Mouse (Mus musculus) CD4-positive helper T cell, adult 2 months (primary cell): ENCODE measurements around the gene Sult3a2.
"Not testable (repeated sequence)": the region's sequence is repeated elsewhere in the genome, so short reads cannot be mapped to it uniquely, and the experiment has no call there.

ENCODE experiments used
- DNase-seq: peaks from one replicate; pipeline ENCODE4 v3.0.0-alpha.2; 2012; ENCODE audit warnings: low read depth, missing footprints, low spot score

Sult3a2 gene

GRCm38 (mm10) chr10:33786604-33787003 lies at the start of gene Sult3a2:
Sult3a2 (minus strand) TSS chr10:33786704.
- no peak for DNase-seq

GRCm38 (mm10) chr10:33820892-33821291 lies 34.4 kb upstream of the Sult3a2 start:
- DNase-seq = no peak

GRCm38 (mm10) chr10:33816923-33817322 lies 30.4 kb upstream of the Sult3a2 start:
- no peak for DNase-seq

GRCm38 (mm10) chr10:33814266-33814665 lies 27.8 kb upstream of the Sult3a2 start:
- DNase-seq = no peak

GRCm38 (mm10) chr10:33811807-33812206 lies 25.3 kb upstream of the Sult3a2 start:
- DNase-seq = no peak

- not testable (repeated sequence) for DNase-seq
Measured at GRCm38 (mm10) chr10:33797221-33797949, 10.9 kb upstream of the Sult3a2 start.

GRCm38 (mm10) chr10:33796269-33796915 lies 9.9 kb upstream of the Sult3a2 start:
- DNase-seq = not testable (repeated sequence)

GRCm38 (mm10) chr10:33792166-33792565 lies 5.7 kb upstream of the Sult3a2 start:
- DNase-seq = not testable (repeated sequence)

GRCm38 (mm10) chr10:33787541-33787940 lies 1.0 kb upstream of the Sult3a2 start:
- DNase-seq = no peak

- not testable (repeated sequence) for DNase-seq
Measured at GRCm38 (mm10) chr10:33735251-33735650, 51.3 kb downstream of the Sult3a2 start.

GRCm38 (mm10) chr10:33733241-33733640 lies 53.3 kb downstream of the Sult3a2 start:
- no peak for DNase-seq

- no peak for DNase-seq
Measured at GRCm38 (mm10) chr10:33732409-33733185, 53.9 kb downstream of the Sult3a2 start.

GRCm38 (mm10) chr10:33723764-33724163 lies 62.7 kb downstream of the Sult3a2 start:
- DNase-seq = no peak

GRCm38 (mm10) chr10:33721827-33722438 lies 64.6 kb downstream of the Sult3a2 start:
- no peak for DNase-seq
